Mouse (Mus musculus): ENCODE results near the gene Phf7. TPM values are rescaled to one million over a fixed set of nuclear protein-coding genes. Genes with fewer than 3 reads are reported as not detected.

Phf7 gene
- polyA plus RNA-seq, 1 experiment: 8.9 TPM

DNA sequence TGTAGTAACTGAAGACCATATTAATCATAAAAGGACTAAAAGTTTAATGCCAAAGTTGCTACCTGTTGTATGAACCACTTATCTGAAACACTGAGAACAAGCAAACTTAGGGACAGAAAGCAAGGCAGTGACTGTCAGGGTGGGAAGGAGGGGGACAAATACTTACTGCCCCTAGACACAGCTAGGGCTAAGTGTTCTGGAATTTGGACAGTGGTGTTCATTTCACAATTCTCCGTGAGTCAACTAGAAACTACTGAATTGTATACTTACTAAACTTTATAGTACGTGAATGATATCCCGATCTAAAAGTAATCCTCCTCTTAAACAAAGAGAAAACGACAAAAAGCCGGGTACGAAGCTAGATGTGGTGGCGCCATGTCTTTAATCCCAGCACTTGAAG, 51.5 kb downstream of the Phf7 start:
- DNase-seq (ENCODE audit: low spot score): no peak

DNA sequence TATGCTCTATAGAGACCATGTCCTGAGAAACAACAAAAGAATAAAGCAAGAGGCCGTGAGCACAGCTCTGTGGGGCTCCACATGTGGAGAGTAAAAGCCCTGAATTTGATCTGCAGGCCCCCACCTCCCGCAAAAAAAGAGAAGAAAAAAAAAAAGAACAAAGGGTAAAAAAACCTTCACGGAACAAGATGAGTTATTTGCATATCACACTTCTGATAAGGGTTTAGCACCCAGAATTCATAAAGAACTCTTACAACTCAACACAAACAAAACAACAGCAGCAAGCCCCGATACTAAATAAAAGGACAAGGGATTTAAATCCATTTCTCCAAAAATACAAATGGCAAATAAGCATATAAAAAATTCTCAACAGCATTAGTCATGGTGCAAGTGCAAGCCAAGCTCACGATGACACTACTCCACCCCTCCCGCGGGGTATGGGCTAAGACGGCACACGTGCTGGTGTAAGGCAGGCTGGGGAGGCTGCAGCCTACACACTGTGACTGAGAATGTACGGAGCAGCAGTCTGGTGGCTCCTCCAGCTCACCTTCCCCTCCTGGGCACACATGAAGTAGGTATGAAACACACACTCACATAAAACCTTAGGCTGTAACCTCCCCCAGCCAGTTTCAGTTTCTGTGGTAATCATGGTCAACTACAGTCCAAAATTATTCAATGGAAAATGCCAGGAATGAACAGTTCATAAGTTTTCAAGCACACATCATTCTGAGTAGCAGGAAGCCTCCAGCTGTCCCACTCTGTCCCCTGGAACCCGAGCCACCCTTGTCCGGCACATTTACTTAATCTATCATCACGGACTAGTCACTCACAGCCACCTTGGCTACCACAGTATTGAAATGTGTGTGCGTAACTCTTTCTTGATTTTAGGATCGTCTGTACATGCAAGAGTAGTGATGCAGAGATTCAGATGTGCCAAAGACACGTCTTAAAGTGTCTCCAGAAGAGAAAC, 53.3 kb downstream of the Phf7 start:
- DNase-seq (ENCODE audit: low spot score): no peak

DNA sequence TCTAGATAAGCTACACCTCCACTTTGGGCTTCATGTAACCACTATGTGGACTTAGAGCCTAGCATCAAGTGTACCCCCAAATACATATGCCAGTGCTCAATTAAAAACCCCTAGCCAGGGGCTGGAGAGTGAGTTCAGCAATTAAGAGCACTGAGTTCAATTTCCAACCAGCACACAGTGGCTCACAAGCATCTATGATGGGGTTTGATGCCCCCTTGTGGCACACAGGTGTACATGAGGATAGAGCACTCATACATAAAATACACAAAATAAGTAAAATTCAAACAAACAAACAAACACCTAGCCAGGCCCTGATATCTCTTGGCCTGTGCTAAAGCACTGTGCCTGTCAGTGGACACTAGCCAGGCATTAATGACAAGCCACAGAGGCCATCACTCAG, 55.1 kb downstream of the Phf7 start:
- no peak for DNase-seq (ENCODE audit: low spot score)

DNA sequence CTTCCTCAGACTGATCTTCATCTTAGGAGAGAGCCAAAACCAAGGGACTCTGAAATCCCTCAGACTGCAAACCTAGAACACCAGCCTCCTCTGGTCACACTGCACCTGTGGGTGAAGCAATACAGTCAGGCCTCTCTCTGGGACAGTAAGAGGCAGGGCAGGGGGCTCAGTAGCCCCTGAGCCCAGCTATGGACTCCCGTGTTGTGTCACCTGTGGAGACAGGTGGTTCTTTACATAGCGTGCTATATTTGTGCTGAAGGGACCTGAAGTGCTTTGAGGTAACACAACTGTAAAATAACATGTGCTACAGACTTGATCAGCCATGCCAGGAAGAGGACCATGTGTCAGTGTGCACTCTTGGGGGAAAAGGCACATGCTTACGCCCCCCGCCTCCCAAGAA, 55.6 kb downstream of the Phf7 start:
- DNase-seq (ENCODE audit: low spot score): no peak

DNA sequence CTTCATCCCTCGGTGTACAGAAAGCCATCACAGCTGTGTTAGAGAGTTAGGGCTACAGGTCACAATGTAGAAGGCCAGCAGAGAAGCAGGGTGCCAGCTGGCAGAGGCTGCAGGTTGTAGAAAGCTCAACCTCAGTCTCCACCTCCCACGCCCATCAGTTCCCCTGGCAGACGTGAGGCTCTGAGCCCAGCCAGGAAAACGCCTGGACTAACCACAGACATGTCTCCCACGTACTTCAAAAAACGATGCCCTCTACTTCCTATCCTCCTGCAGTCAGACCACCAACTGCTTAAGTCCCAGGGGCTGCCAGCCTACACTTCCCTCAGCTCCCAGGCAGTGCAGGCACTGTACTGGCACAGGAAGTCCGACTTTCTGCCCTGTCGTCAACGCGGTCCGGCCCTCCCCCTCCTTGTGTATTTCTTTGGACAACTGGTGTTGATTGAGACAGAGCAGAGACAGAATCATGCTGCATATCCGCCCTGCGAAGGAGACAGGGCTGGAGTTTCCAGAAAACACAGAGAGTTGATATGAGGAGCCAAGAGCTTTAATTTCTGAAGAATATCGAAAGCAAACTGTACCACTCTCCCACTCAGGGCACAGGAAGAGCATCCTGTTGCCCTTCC, 56.1 kb downstream of the Phf7 start:
- DNase-seq (ENCODE audit: low spot score): no peak

DNA sequence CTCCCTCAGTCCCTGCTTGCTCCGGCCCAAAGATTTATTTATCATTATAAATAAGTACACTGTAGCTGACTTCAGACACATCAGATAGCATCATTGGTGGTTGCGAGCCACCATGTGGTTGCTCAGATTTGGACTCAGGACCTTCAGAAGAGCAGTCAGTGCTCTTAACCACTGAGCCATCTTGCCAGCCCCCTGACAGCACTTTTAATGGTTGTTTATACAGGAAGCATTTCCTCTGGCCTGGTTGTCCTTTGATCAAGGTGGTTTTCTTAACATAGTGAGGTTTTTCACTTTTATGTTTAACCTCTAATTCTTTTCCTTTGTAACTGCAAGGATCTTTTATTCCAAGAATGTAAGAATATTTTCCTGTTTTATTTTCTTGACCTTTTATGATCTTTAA, 56.7 kb downstream of the Phf7 start:
- no peak for DNase-seq (ENCODE audit: low spot score)

DNA sequence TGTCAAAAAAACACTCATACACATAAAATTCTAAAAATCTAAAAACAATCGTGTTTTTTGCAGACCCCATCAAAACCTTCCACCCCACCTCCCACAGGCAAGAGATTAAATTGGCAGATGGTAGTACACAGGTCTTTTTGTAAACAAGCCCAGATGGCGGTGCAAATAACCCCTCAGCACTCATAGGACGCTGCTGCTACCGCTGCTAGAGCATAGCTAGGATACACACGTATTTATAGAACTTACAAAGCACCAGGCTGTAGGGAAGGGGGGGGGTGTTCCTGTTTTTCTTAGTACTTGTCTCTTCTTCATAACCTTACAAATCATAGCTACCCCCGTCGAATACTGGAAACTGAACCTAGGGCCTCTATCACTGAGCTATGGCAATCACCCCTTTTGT, 57.3 kb downstream of the Phf7 start:
- DNase-seq (ENCODE audit: low spot score): no peak

DNA sequence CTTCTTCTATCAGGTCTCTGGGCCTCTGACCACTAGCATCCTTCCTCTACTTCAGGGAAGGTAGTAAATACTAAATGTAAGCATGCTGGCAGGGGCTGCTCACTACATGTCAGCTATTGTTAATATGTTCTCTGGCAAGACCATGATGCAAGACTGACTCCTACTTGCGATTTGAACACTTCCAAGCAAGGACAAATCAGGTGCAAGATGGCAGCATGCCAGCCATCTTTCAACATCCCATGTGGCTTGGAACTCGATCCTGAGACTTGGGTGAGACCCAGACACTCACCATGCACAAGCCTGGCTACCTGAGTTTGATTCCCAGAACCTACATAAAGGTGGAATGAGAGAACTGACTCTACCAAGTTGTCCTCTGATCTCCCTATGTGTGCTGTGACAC, 59.2 kb downstream of the Phf7 start:
- DNase-seq (ENCODE audit: low spot score): no peak

DNA sequence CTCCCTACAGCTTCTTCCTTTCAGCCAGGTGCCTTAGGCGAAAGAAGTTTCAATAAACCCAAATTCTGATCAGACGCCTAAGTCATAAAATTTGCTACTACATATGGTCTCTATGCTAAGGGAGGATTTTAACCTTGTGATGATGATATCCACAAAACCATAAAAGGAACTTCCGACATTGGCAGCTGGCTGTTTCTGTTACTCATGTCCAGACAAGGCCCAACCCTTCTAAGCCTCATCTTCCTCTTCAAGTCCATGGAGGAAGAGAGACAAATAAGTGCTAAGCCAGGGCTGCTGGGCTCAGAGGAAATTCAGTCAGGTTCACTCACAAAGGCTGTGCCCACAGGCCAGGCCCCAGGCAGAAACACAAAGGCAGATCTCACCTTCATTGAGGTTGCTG, 61.8 kb downstream of the Phf7 start:
- no peak for DNase-seq (ENCODE audit: low spot score)

DNA sequence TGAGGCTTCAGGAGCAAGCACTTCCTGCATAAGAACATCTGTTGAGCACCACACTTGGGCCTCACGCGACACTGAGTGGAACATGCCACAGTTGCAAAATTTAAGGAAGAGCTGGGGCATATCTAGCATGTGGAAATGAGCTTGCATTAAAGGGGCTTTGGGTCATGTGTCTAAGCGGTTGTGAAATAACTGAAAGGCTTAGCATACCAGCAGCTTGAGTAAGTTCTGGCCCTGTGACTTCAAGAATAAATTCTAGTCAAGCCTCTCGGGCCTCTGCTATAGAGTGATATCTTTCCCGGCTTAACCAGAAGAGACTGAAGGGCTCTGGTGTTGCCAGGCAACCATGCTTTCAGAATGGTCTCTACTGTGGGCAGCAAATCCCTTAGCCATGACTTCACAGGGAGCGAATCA, 62.3 kb downstream of the Phf7 start:
- no peak for DNase-seq (ENCODE audit: low spot score)

Other genes starting within 250 kb of the Phf7 start
- gene Glt8d1, start 249.9 kb downstream of the Phf7 start, polyA plus RNA-seq (2012; rRNA removed): 84.7 and 102 TPM in 2 replicates
- 269 and 320 TPM in 2 replicates for gene Spcs1, start 249.6 kb downstream of the Phf7 start, polyA plus RNA-seq (2012; rRNA removed)
- 21.5 and 26.9 TPM in 2 replicates for gene Pbrm1, start 232.2 kb downstream of the Phf7 start, polyA plus RNA-seq (2012; rRNA removed)
- 51.0 and 68.7 TPM in 2 replicates for gene Gnl3, start 232.2 kb downstream of the Phf7 start, polyA plus RNA-seq (2012; rRNA removed)
- gene Smim4, start 122.4 kb downstream of the Phf7 start, polyA plus RNA-seq (2012; rRNA removed): 28.1 and 42.8 TPM in 2 replicates
- 8.0 and 8.1 TPM in 2 replicates for gene Nt5dc2, start 120.3 kb downstream of the Phf7 start, polyA plus RNA-seq (2012; rRNA removed)
- gene Stab1, start 82.7 kb downstream of the Phf7 start, polyA plus RNA-seq (2012; rRNA removed): 85.3 and 90.2 TPM in 2 replicates
- 3.0 and 3.5 TPM in 2 replicates for gene Tnnc1, start 43.0 kb downstream of the Phf7 start, polyA plus RNA-seq (2012; rRNA removed)
- gene Nisch, start 34.4 kb downstream of the Phf7 start, polyA plus RNA-seq (2012; rRNA removed): 211 and 293 TPM in 2 replicates
- gene Sema3g, start 33.5 kb downstream of the Phf7 start, polyA plus RNA-seq (2012; rRNA removed): 3.6 and 5.9 TPM in 2 replicates
- 41.8 and 43.2 TPM in 2 replicates for gene Bap1, start 133 bp upstream of the Phf7 start, polyA plus RNA-seq (2012; rRNA removed)
- 2.3 and 2.4 TPM in 2 replicates for gene Dnah1, start 72.6 kb upstream of the Phf7 start, polyA plus RNA-seq (2012; rRNA removed)
- 29.0 and 34.9 TPM in 2 replicates for gene Capn7, start 85.3 kb upstream of the Phf7 start, polyA plus RNA-seq (2012; rRNA removed)
- gene Sh3bp5, start 184.8 kb upstream of the Phf7 start, polyA plus RNA-seq (2012; rRNA removed): 36.1 and 37.0 TPM in 2 replicates
- 19.7 and 21.5 TPM in 2 replicates for gene Eaf1, start 243.1 kb upstream of the Phf7 start, polyA plus RNA-seq (2012; rRNA removed)
- gene Mettl6, start 243.7 kb upstream of the Phf7 start, polyA plus RNA-seq (2012; rRNA removed): 15.0 and 16.8 TPM in 2 replicates

Data from urinary bladder, adult 2 months (tissue).